Mouse (Mus musculus) left cerebral cortex, postnatal 25 days (tissue): ENCODE measurements at regions not wholly inside any gene's neighbourhood (a gene's known extent, or its start where the extent isn't known, plus 50 kb on each side); places are given as distances from the start of the nearest gene placed in this dataset.
A peak's percentile ranks its signal among the peaks of the same experiment; 100 is the strongest.

Experiments
- DNase-seq, 2 experiments: peaks; one replicate each; pipeline ENCODE4 v3.0.0; 2022; ENCODE audit warnings: low spot score in 2 of 2, mixed read lengths in 1 of 2
- intact Hi-C: fragments of 180-260 bp; cut with DNase I; formaldehyde crosslinking; loops from one replicate; pipeline ENCODE4 v1.15.1; 2025

GRCm38 (mm10) chrX:99233035-99233434, 97.1 kb downstream of the Efnb1 start:
- intact Hi-C loops, result no loop called here
- no peak for DNase-seq

GRCm38 (mm10) chrX:99232331-99232730, 96.4 kb downstream of the Efnb1 start:
- intact Hi-C loops, result no loop called here
- no peak for DNase-seq

GRCm38 (mm10) chrX:99225111-99225752, 89.3 kb downstream of the Efnb1 start:
- intact Hi-C loops, result no loop called here
- DNase-seq, result no peak

GRCm38 (mm10) chrX:99222017-99222416, 86.1 kb downstream of the Efnb1 start:
- no peak for DNase-seq
- intact Hi-C loops, result no loop called here

- DNase-seq, result no peak
- intact Hi-C loops, result no loop called here
Measured at GRCm38 (mm10) chrX:99220674-99221455, 84.9 kb downstream of the Efnb1 start.

- intact Hi-C loops, result no loop called here
- no peak for DNase-seq
Measured at GRCm38 (mm10) chrX:99218213-99218612, 82.3 kb downstream of the Efnb1 start.

- intact Hi-C loops, result no loop called here
Measured at GRCm38 (mm10) chrX:99216633-99217459, 80.9 kb downstream of the Efnb1 start.

GRCm38 (mm10) chrX:99215931-99216330, 80.0 kb downstream of the Efnb1 start:
- intact Hi-C loops, result no loop called here
- no peak for DNase-seq

More at GRCm38 (mm10) chrX:99216633-99217459, 80.9 kb downstream of the Efnb1 start:
- DNase-seq, result peak in 1 of 2 experiments; percentile 19

- DNase-seq, result no peak
- intact Hi-C loops, result no loop called here
Measured at GRCm38 (mm10) chrX:99215111-99215510, 79.2 kb downstream of the Efnb1 start.

GRCm38 (mm10) chrX:99213565-99214153, 77.7 kb downstream of the Efnb1 start:
- intact Hi-C loops, result no loop called here
- no peak for DNase-seq

GRCm38 (mm10) chrX:99204077-99204476, 68.1 kb downstream of the Efnb1 start:
- intact Hi-C loops, result no loop called here
- DNase-seq, result no peak

GRCm38 (mm10) chrX:99201081-99201480, 65.2 kb downstream of the Efnb1 start:
- no peak for DNase-seq
- intact Hi-C loops, result no loop called here

GRCm38 (mm10) chrX:99199669-99200068, 63.7 kb downstream of the Efnb1 start:
- intact Hi-C loops, result loop anchor here (5.0 kb wide), 1 partner anchor 62 kb away; the partner anchor contains the start of gene Efnb1

GRCm38 (mm10) chrX:99198961-99199631, 63.2 kb downstream of the Efnb1 start:
- DNase-seq, result peak; percentile 25 to 55

More at GRCm38 (mm10) chrX:99199669-99200068, 63.7 kb downstream of the Efnb1 start:
- no peak for DNase-seq

More at GRCm38 (mm10) chrX:99198961-99199631, 63.2 kb downstream of the Efnb1 start:
- intact Hi-C loops, result loop anchor here (5.0 kb wide), 1 partner anchor 62 kb away; the partner anchor contains the start of gene Efnb1
